Mouse (Mus musculus) embryonic facial prominence, embryonic 11.5 days (tissue): ENCODE results near the gene Romo1. TPM values are rescaled to one million over a fixed set of nuclear protein-coding genes. Genes with fewer than 3 reads are reported as not detected.

Source experiments
- ATAC-seq: fragments of 200-750 bp; cut with Nextera tagmentation; replicated peaks from 2 replicates; pipeline ENCODE4 v1.8.0; 2017; ENCODE audit warnings: low read depth; ENCODE audit not compliant: insufficient number of reproducible peaks, low FRiP score, low TSS enrichment
- DNase-seq: peaks from one replicate; pipeline ENCODE4 v3.0.0-alpha.2; 2015; ENCODE audit warnings: low spot score
- H3K27ac ChIP-seq: fragments of 300-500 bp; sonication (generic); replicated peaks from 2 replicates; pipeline ENCODE4 v1.5.1; 2014; ENCODE audit warnings: mild to moderate bottlenecking, low read depth, low read length, control low read depth
- H3K27me3 ChIP-seq: fragments of 300-500 bp; sonication (generic); 2 replicates; pipeline ENCODE4 v1.6.1; 2014; ENCODE audit warnings: mild to moderate bottlenecking, low read length, moderate library complexity, mixed read lengths; ENCODE audit not compliant: control insufficient read depth, insufficient read depth
- H3K36me3 ChIP-seq: fragments of 300-500 bp; sonication (generic); replicated peaks from 2 replicates; pipeline ENCODE4 v1.6.1; 2014; ENCODE audit warnings: low read depth, mild to moderate bottlenecking, low read length, moderate library complexity, mixed read lengths; ENCODE audit not compliant: control insufficient read depth, insufficient read depth
- H3K4me1 ChIP-seq: fragments of 300-500 bp; sonication (generic); 2 replicates; pipeline ENCODE4 v1.6.1; 2014; ENCODE audit warnings: low read length, mixed read lengths; ENCODE audit not compliant: control insufficient read depth, insufficient read depth
- H3K4me2 ChIP-seq: fragments of 300-500 bp; sonication (generic); 2 replicates; pipeline ENCODE4 v1.6.1; 2014; ENCODE audit warnings: low read depth, mild to moderate bottlenecking, control low read depth, low read length, moderate library complexity
- H3K4me3 ChIP-seq: fragments of 300-500 bp; sonication (generic); 2 replicates; pipeline ENCODE4 v1.5.1; 2014; ENCODE audit warnings: low read depth, low read length, control low read depth
- H3K9ac ChIP-seq: fragments of 300-500 bp; sonication (generic); replicated peaks from 2 replicates; pipeline ENCODE4 v1.6.1; 2014; ENCODE audit warnings: mild to moderate bottlenecking, control low read depth, low read length
- H3K9me3 ChIP-seq: fragments of 300-500 bp; sonication (generic); replicated peaks from 2 replicates; pipeline ENCODE4 v1.6.1; 2016; ENCODE audit warnings: mild to moderate bottlenecking, low read length, inconsistent platforms, mixed read lengths; ENCODE audit not compliant: control insufficient read depth
- WGBS: fragments of 180-500 bp; shearing (Covaris S2); extraction: QIAGEN DNeasy Blood & Tissue Kit; methylation state at CpG from one replicate; pipeline ENCODE4 v1.1.7; 2014; 5-methylcytosine and 5-hydroxymethylcytosine counted together
- polyA plus RNA-seq: library from polyadenylated mRNA; unstranded; fragments of >200 nt; fragmentation: Nextera tagmentation; extraction: Ambion mirVana; gene quantifications from 2 replicates; pipeline ENCODE4 v1.2.1, GENCODE M21; 2014

The Romo1 gene
- polyA plus RNA-seq, 1 experiment from 2014 or later, result 356 TPM

DNA sequence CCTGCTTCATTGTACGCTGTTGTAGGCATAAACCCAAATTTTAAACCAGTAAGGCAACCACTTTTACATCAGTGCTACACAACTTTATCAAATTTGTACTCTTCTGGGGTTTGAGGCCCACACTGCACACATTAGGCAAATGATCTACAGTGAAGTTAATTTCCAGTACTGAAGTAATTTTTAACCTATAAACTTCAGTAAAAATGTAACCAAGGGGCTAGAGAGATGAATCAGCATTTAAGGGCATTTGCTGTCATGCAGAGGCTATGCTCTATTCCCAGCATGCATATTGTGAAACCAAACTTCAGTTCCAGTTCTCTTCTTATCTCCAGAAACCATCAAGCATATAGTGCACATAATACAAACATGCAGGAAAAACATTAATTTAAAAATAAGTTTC, 21.6 kb downstream of the Romo1 start:
- H3K9me3 ChIP-seq, result no peaks in the 10 kb centered on the region
- H3K27ac ChIP-seq, result no peak overlapping the region
- H3K4me2 ChIP-seq, result no peak overlapping the region
- peaks cover 20% of the 10 kb centered on the region for H3K36me3 ChIP-seq
- H3K4me3 ChIP-seq, result no peak overlapping the region
- no peaks in the 10 kb centered on the region for H3K27me3 ChIP-seq
- no peaks in the 10 kb centered on the region for H3K4me1 ChIP-seq
- ATAC-seq (no peak), DNase-seq (no peak)
- H3K9ac ChIP-seq, result no peak overlapping the region
- WGBS, result 94% methylated on average over 1 of the region's 1 CpGs

DNA sequence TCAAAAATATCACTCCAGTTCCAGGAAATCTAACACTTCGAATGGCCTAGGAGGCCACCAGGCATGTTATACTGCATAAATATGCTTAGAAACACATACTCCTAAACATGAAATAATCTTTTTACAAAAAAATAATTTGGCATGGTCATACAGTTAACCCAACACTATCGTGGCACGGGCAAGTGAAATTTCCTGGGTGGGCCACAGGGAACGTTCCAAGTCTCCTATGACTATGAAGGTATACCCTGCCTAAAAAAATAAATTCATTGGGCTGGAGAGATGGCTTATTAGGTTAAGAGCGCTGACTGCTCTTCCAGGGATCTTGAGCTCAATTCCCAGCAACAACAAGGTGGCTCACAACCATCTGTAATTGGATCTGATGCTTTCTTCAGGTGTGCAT, 22.7 kb downstream of the Romo1 start:
- H3K27me3 ChIP-seq, result no peaks in the 10 kb centered on the region
- 93% methylated on average over 5 of the region's 5 CpGs for WGBS
- H3K4me2 ChIP-seq, result no peak overlapping the region
- no peak overlapping the region for H3K27ac ChIP-seq
- no peak for ATAC-seq
- no peaks in the 10 kb centered on the region for H3K9me3 ChIP-seq
- H3K9ac ChIP-seq, result no peak overlapping the region
- DNase-seq, result no peak
- peaks cover 20% of the 10 kb centered on the region for H3K36me3 ChIP-seq
- H3K4me3 ChIP-seq, result no peak overlapping the region
- H3K4me1 ChIP-seq, result no peaks in the 10 kb centered on the region

DNA sequence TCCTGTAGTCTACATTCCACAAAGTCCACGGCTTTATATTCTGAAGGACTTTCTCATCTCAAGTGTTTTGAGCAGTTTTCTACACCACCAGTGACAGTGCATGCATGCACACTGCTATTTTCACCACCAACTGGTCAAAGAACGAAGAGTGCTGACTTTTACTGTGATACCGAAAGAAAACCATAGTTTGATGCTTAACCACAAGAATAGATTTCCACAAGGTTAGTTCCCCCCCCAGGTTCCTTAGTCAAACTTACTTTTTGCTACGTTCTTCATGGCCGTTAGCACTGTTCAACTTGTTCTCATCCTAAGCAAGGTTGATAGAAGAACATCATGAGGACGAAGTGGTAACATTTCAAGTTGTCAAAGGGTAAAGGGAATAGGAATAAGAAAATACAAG, 33.2 kb downstream of the Romo1 start:
- H3K4me3 ChIP-seq, result no peak overlapping the region
- H3K27me3 ChIP-seq, result no peaks in the 10 kb centered on the region
- no peak overlapping the region for H3K4me2 ChIP-seq
- H3K9me3 ChIP-seq, result no peaks in the 10 kb centered on the region
- H3K27ac ChIP-seq, result no peak overlapping the region
- no peaks in the 10 kb centered on the region; the same call in 1 of the 2 replicates for H3K4me1 ChIP-seq
- no peak for ATAC-seq
- H3K36me3 ChIP-seq, result peaks cover 2% of the 10 kb centered on the region
- DNase-seq, result no peak
- WGBS, result 84% methylated on average over 6 of the region's 6 CpGs
- H3K9ac ChIP-seq, result no peak overlapping the region

DNA sequence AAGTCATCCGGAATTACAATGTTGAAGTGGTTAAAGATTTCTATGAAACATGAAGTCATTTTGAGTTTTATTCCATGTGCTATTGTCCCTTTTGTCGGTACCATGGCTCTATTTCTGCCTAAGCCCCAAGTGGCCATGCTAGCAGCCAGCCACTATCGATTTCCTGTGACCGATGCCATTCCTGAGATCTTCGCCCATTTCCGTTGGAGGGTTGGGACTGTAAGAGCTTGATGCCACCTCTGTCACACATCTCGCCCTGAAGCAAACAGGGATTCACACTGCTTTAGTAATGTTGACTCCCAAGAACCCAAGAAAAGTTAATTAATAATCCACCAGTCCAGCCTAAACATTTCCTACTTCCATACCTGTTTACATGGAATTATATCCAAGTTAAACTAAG, 33.8 kb downstream of the Romo1 start:
- Histone ChIP-seq H3K9ac (no peak overlapping the region), H3K9me3 (no peaks in the 10 kb centered on the region), H3K27ac (no peak overlapping the region), H3K4me1 (no peaks in the 10 kb centered on the region; the same call in 1 of the 2 replicates), H3K27me3 (no peaks in the 10 kb centered on the region), H3K4me3 (no peak overlapping the region), H3K4me2 (no peak overlapping the region), H3K36me3 (peaks cover 2% of the 10 kb centered on the region)
- DNase-seq (no peak), ATAC-seq (no peak)
- 77% methylated on average over 7 of the region's 7 CpGs for WGBS

DNA sequence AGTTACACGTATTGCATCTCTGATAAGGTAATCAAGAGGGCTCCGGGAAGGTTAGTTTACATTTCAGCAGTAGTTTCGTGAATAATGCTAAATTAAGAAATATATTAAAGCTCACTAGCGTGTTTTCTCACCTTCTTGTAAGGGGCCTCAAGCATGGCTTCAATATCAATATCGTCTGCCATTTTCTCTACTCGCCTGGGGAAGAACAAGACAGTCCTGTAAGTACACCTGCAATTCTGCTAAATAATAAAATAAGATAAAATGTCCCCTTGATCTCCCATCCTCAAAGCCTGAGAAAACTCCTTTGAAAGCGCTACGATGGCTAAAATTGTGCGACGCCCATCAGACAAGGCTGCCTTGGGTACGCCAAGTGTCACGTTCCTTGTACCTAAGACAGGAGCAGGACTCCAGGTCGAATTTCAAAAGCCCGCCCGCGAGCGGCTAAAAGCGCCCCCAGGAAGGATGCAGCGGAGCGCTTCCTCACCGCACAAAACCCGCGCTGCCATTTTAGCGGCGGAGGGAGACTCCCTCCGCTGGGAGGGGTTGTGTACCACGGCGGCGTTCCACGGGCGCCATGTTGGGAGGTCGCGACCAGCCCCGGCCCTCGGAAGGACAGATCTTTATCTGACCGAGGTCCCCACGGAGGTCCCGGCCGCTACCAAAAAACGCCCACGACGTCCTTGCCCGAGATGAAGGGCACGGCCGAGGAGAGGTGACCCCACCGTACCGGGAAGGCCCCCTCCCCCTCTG, 35.4 kb downstream of the Romo1 start:
- 2% methylated on average over 46 of the region's 47 CpGs for WGBS
- peaks cover 2% of the 10 kb centered on the region for H3K36me3 ChIP-seq
- no peaks in the 10 kb centered on the region; the same call in 1 of the 2 replicates for H3K4me1 ChIP-seq
- ATAC-seq (peak; percentile 49; the same call in 1 of the 2 replicates), DNase-seq (peak; percentile 87)
- peak overlapping the region; percentile 100 for H3K9ac ChIP-seq
- H3K27me3 ChIP-seq, result no peaks in the 10 kb centered on the region
- H3K27ac ChIP-seq, result peak overlapping the region; percentile 85
- H3K4me3 ChIP-seq, result peak overlapping the region; percentile 84
- H3K4me2 ChIP-seq, result peak overlapping the region; percentile 45
- no peaks in the 10 kb centered on the region for H3K9me3 ChIP-seq

DNA sequence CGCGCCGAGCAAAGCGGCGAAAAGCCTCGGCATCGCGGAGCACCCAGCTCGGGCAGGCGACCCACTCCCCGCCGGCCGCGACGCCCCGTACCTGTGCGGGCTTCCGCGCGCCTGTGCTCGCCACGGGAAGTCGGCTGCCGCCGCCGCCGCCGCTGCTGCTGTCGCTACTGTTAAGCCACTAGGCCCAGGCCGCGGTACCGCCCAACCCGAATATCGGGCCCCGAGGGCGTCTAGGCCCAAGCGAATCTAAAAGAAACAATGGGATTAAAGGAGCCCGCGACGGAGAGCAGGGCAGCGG, 35.9 kb downstream of the Romo1 start:
- H3K9ac ChIP-seq, result peak overlapping the region; percentile 100
- H3K9me3 ChIP-seq, result no peaks in the 10 kb centered on the region
- peak; percentile 26; the same call in 1 of the 2 replicates for ATAC-seq
- peak overlapping the region; percentile 7; the same call in 1 of the 2 replicates for H3K4me2 ChIP-seq
- no peak for DNase-seq
- peaks cover 2% of the 10 kb centered on the region for H3K36me3 ChIP-seq
- peak overlapping the region; percentile 84 for H3K4me3 ChIP-seq
- no peaks in the 10 kb centered on the region; the same call in 1 of the 2 replicates for H3K4me1 ChIP-seq
- no peaks in the 10 kb centered on the region for H3K27me3 ChIP-seq
- WGBS, result under 1% methylated on average over 38 of the region's 41 CpGs
- peak overlapping the region; percentile 85 for H3K27ac ChIP-seq

DNA sequence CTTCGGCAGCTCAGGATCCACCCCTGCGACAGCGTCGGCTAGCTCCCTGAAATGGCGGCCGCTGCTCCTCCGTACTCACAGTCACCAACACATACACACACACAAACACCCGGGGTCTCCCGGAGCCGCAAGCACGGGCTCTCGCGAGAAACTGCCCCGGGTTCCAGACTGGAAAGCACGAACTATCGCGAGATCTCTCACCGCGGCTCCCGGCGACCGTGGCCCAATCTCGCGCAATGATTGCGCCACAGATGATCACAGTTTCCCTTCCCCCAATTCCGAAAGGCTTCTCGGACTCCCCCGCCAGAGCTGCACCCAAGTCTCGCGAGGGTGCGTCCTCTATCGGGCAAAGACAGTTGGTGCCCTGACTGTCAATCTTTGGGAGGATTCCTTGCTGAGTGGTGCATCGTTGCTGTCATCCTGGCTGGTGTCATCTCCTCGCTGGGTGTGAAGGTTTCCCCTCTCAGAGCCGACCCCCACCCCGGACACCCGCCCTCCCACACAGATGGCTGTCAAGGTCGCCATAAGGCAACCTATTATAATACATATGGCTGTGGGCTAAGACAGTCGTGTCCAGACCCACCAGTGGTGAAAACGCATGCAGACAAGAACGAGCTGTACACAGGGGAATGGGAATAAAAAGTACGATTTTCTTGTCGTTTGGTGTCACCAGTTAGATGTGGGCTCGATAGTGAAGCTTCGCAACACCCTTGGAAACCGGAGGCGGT, 36.4 kb downstream of the Romo1 start, which contains the start of gene Rbm39:
TSS of gene Rbm39 (minus strand) at position 145 of the 728 bp plus-strand sequence.
- ATAC-seq (peak; percentile 96), DNase-seq (peak; percentile 99)
- WGBS, result under 1% methylated on average over 47 of the region's 47 CpGs

More for the DNA sequence above, 36.4 kb downstream of the Romo1 start, which contains the start of gene Rbm39:
- Histone ChIP-seq H3K27ac (peak within 1 kb of the TSS; percentile 85), H3K36me3 (peaks cover 2% of the 10 kb centered on the region), H3K4me1 (no peaks in the 10 kb centered on the region; the same call in 1 of the 2 replicates), H3K9me3 (no peaks in the 10 kb centered on the region), H3K4me3 (peak within 1 kb of the TSS; percentile 84), H3K4me2 (peak within 1 kb of the TSS; percentile 75), H3K27me3 (no peaks in the 10 kb centered on the region), H3K9ac (peak within 1 kb of the TSS; percentile 100)
